25 mouse cellular contexts compared by ENCODE assay signal in the genomic region with DNA sequence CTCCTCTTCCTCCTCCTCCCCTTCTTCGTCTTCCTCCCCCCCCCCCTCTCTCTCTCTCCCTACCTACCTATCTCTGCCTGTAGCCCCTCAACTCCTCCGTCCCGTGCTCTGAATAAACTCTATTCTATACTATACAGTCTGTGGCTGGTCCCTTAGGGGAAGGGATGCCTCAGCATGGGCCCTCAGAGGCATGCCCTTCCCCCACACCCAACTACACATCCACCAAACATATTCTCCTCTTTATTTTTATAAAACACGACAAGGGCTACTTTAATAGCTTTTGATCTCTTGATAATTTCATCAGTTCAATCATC.
DNase-seq lines count a peak whose midpoint lies in the region; ATAC-seq lines count a peak whose summit lies in the region.
"Had no signal": no experiment of that assay in that cellular context is flagged by ENCODE, and none has a peak within 500 bp of the region (broad histone marks: within the 10 kb centered on the region; RNA-seq: fewer than 3 reads in every experiment).

No protein-coding gene starts in this region.

- no peaks in the 10 kb centered on the region for H3K9me3 ChIP-seq in forebrain, embryonic 15.5 days
- no peaks in the 10 kb centered on the region for H3K9me3 ChIP-seq in forebrain, embryonic 10.5 days
- H3K9me3 ChIP-seq in midbrain, embryonic 13.5 days, result no peaks in the 10 kb centered on the region
- no peaks in the 10 kb centered on the region for H3K9me3 ChIP-seq in midbrain, embryonic 10.5 days (replicated peaks)
- no peaks in the 10 kb centered on the region for H3K9me3 ChIP-seq in hindbrain, embryonic 16.5 days (ENCODE audit: control insufficient read depth, low read length)
- H3K9me3 ChIP-seq: embryonic facial prominence, embryonic 13.5 days; liver, embryonic 12.5 days; neural tube, embryonic 13.5 days; stomach, embryonic 15.5 days had no signal

- no peak overlapping the region for H3K4me2 ChIP-seq in forebrain, embryonic 15.5 days (replicated peaks)
- no peak overlapping the region for H3K4me2 ChIP-seq in midbrain, embryonic 13.5 days (replicated peaks)
- no peak overlapping the region for H3K4me2 ChIP-seq in hindbrain, embryonic 16.5 days (ENCODE audit: low read length)
- H3K4me2 ChIP-seq: embryonic facial prominence, embryonic 13.5 days; liver, embryonic 12.5 days; stomach, embryonic 15.5 days had no signal

- no peak overlapping the region for H3K9ac ChIP-seq in forebrain, embryonic 15.5 days (replicated peaks)
- H3K9ac ChIP-seq in midbrain, embryonic 13.5 days (replicated peaks), result no peak overlapping the region
- no peak overlapping the region for H3K9ac ChIP-seq in hindbrain, embryonic 16.5 days (ENCODE audit: low read depth, low read length)
- H3K9ac ChIP-seq: embryonic facial prominence, embryonic 13.5 days; liver, embryonic 12.5 days; liver, postnatal 0 days; neural tube, embryonic 13.5 days; stomach, embryonic 15.5 days had no signal

- ATAC-seq in forebrain, embryonic 15.5 days (replicated peaks), result peak; percentile 36; the same call in 1 of the 2 replicates
- ATAC-seq in midbrain, embryonic 13.5 days, result peak; percentile 59; the same call in 1 of the 2 replicates
- ATAC-seq in hindbrain, embryonic 16.5 days, result peak; percentile 53; the same call in 1 of the 2 replicates
- ATAC-seq: intestine, postnatal 0 days; liver, embryonic 12.5 days; liver, postnatal 0 days; Patski had no signal

- DNase-seq in forebrain, embryonic 10.5 days (ENCODE audit: extremely low spot score, low spot score), result no peak
- no peak for DNase-seq in midbrain, embryonic 10.5 days (ENCODE audit: low spot score)
- DNase-seq in cerebellum, adult 11 months, result no peak
- DNase-seq in thymus, postnatal 4 days, result no peak
- DNase-seq: adrenal gland, postnatal 14 days; cerebellum, adult 11-12 months; cerebellum, adult 9-11 months; gastrocnemius, postnatal 10 days; kidney, adult 9 months; kidney, postnatal 10 days; layer of hippocampus, postnatal 36 days; left cerebral cortex, postnatal 4 days; liver, postnatal 0 days; lung, postnatal 36 days; thymus, adult 18-20 months; thymus, postnatal 25 days had no signal

- H3K36me3 ChIP-seq in forebrain, embryonic 15.5 days, result no peaks in the 10 kb centered on the region
- H3K36me3 ChIP-seq in forebrain, embryonic 10.5 days (replicated peaks), result no peaks in the 10 kb centered on the region
- no peaks in the 10 kb centered on the region for H3K36me3 ChIP-seq in midbrain, embryonic 13.5 days
- H3K36me3 ChIP-seq in midbrain, embryonic 10.5 days, result no peaks in the 10 kb centered on the region
- H3K36me3 ChIP-seq in hindbrain, embryonic 16.5 days (ENCODE audit: control insufficient read depth, insufficient read depth, low read length), result no peaks in the 10 kb centered on the region
- H3K36me3 ChIP-seq: embryonic facial prominence, embryonic 13.5 days; liver, embryonic 12.5 days; neural tube, embryonic 13.5 days; stomach, embryonic 15.5 days had no signal

- H3K27me3 ChIP-seq in forebrain, embryonic 15.5 days, result no peaks in the 10 kb centered on the region
- no peaks in the 10 kb centered on the region for H3K27me3 ChIP-seq in forebrain, embryonic 10.5 days (ENCODE audit: poor library complexity, severe bottlenecking)
- H3K27me3 ChIP-seq in midbrain, embryonic 13.5 days, result no peaks in the 10 kb centered on the region
- no peaks in the 10 kb centered on the region for H3K27me3 ChIP-seq in midbrain, embryonic 10.5 days (ENCODE audit: low read depth, poor library complexity, severe bottlenecking)
- no peaks in the 10 kb centered on the region for H3K27me3 ChIP-seq in hindbrain, embryonic 16.5 days (replicated peaks; ENCODE audit: control insufficient read depth, insufficient read depth, low read length)
- H3K27me3 ChIP-seq: embryonic facial prominence, embryonic 13.5 days; liver, embryonic 12.5 days; neural tube, embryonic 13.5 days; Patski; stomach, embryonic 15.5 days had no signal

- H3K4me1 ChIP-seq in forebrain, embryonic 15.5 days, result peaks cover 26% of the 10 kb centered on the region
- peaks cover 16% of the 10 kb centered on the region for H3K4me1 ChIP-seq in forebrain, embryonic 10.5 days
- peaks cover 15% of the 10 kb centered on the region for H3K4me1 ChIP-seq in midbrain, embryonic 13.5 days (replicated peaks)
- H3K4me1 ChIP-seq in midbrain, embryonic 10.5 days, result peaks cover 16% of the 10 kb centered on the region
- H3K4me1 ChIP-seq in hindbrain, embryonic 16.5 days (ENCODE audit: control insufficient read depth, insufficient read depth, low read depth, low read length), result peaks cover 13% of the 10 kb centered on the region
- H3K4me1 ChIP-seq: liver, embryonic 12.5 days had no signal

- H3K4me3 ChIP-seq in forebrain, embryonic 15.5 days, result no peak overlapping the region
- no peak overlapping the region for H3K4me3 ChIP-seq in forebrain, embryonic 10.5 days
- no peak overlapping the region for H3K4me3 ChIP-seq in midbrain, embryonic 13.5 days (replicated peaks)
- no peak overlapping the region for H3K4me3 ChIP-seq in midbrain, embryonic 10.5 days
- no peak overlapping the region for H3K4me3 ChIP-seq in hindbrain, embryonic 16.5 days (ENCODE audit: low read length)
- H3K4me3 ChIP-seq: embryonic facial prominence, embryonic 13.5 days; liver, embryonic 12.5 days; neural tube, embryonic 13.5 days; stomach, embryonic 15.5 days had no signal

- 54% methylated on average over 3 of the region's 4 CpGs for WGBS in forebrain, embryonic 15.5 days
- WGBS in forebrain, embryonic 10.5 days, result 64% methylated on average over 3 of the region's 4 CpGs
- 55% methylated on average over 4 of the region's 4 CpGs for WGBS in midbrain, embryonic 13.5 days
- WGBS in midbrain, embryonic 10.5 days, result 63% methylated on average over 3 of the region's 4 CpGs
- 41% methylated on average over 4 of the region's 4 CpGs for WGBS in hindbrain, embryonic 16.5 days

- peak overlapping the region; percentile 71 for H3K27ac ChIP-seq in forebrain, embryonic 15.5 days (replicated peaks)
- no peak overlapping the region for H3K27ac ChIP-seq in forebrain, embryonic 10.5 days
- no peak overlapping the region for H3K27ac ChIP-seq in midbrain, embryonic 13.5 days
- H3K27ac ChIP-seq in midbrain, embryonic 10.5 days (replicated peaks), result no peak overlapping the region
- H3K27ac ChIP-seq in hindbrain, embryonic 16.5 days (ENCODE audit: low read depth, low read length), result peak overlapping the region; percentile 46
- H3K27ac ChIP-seq: embryonic facial prominence, embryonic 13.5 days; liver, embryonic 12.5 days; neural tube, embryonic 13.5 days; stomach, embryonic 15.5 days had no signal

Comparison
In these comparisons a context has a peak if more than half of its experiments do, and no peak if none do; other contexts are left out.
1. H3K27ac ChIP-seq: peak in forebrain, embryonic 15.5 days (single experiment) and hindbrain, embryonic 16.5 days (single experiment); none in forebrain, embryonic 10.5 days (single experiment), midbrain, embryonic 13.5 days (single experiment) and midbrain, embryonic 10.5 days (single experiment).
2. Peak in every context shown above with its lines, with median percentiles within 50 percentile points of each other: ATAC-seq.